In the genomic region with DNA sequence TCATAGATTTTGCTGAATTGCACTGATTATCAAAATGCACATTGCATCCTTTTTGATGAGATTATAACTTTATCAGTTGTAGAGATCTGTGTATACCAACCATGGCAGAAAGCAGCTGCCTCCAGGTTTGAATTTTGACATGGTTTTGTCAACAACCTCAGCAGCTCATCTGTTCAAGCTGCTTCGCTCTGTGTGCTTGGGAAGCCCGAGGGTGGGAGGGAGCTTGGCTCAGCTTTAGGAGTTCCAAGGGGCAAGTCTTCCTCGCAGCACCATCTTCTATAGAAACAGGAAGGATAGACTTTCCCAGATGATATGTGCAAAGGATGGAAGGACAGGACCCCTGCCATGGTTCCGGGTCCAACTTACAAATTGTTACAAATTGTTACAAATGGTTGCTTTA, we compare ENCODE assay signal across 23 mouse cellular contexts.
"Had no signal": no experiment of that assay in that cellular context is flagged by ENCODE, and none has a peak within 500 bp of the region (broad histone marks: within the 10 kb centered on the region; RNA-seq: fewer than 3 reads in every experiment).

No protein-coding gene starts in this region.

- H3K4me3 ChIP-seq: limb, embryonic 10.5 days; limb, embryonic 13.5 days; liver, embryonic 12.5 days; liver, embryonic 15.5 days; lung, embryonic 15.5 days; megakaryocyte, embryonic 14.5 days; midbrain, embryonic 10.5 days; midbrain, embryonic 13.5 days; myocyte; neural tube, embryonic 13.5 days; stomach, embryonic 15.5 days had no signal

- H3K9ac ChIP-seq: limb, embryonic 13.5 days; liver, embryonic 12.5 days; liver, embryonic 15.5 days; lung, embryonic 15.5 days; midbrain, embryonic 13.5 days; neural tube, embryonic 13.5 days; stomach, embryonic 15.5 days had no signal

- H3K4me2 ChIP-seq: limb, embryonic 13.5 days; liver, embryonic 12.5 days; liver, embryonic 15.5 days; lung, embryonic 15.5 days; midbrain, embryonic 13.5 days; neural tube, embryonic 13.5 days; stomach, embryonic 15.5 days had no signal

- H3K4me1 ChIP-seq: liver, embryonic 15.5 days; midbrain, embryonic 10.5 days; midbrain, embryonic 13.5 days had no signal

- ATAC-seq: liver, embryonic 12.5 days; midbrain, embryonic 13.5 days; midbrain, embryonic 16.5 days had no signal

- H3K36me3 ChIP-seq: limb, embryonic 10.5 days; limb, embryonic 13.5 days; liver, embryonic 12.5 days; liver, embryonic 15.5 days; lung, embryonic 15.5 days; midbrain, embryonic 10.5 days; midbrain, embryonic 13.5 days; neural tube, embryonic 13.5 days; stomach, embryonic 15.5 days had no signal

- H3K9me3 ChIP-seq: limb, embryonic 10.5 days; limb, embryonic 13.5 days; liver, embryonic 12.5 days; liver, embryonic 15.5 days; lung, embryonic 15.5 days; megakaryocyte, embryonic 14.5 days; midbrain, embryonic 10.5 days; midbrain, embryonic 13.5 days; neural tube, embryonic 13.5 days; stomach, embryonic 15.5 days had no signal

- H3K27me3 ChIP-seq: limb, embryonic 13.5 days; liver, embryonic 12.5 days; liver, embryonic 15.5 days; lung, embryonic 15.5 days; megakaryocyte, embryonic 14.5 days; midbrain, embryonic 13.5 days; neural tube, embryonic 13.5 days; stomach, embryonic 15.5 days had no signal

- DNase-seq: kidney, adult 2 months; kidney, postnatal 25 days; liver; lung, adult 18-20 months; lung, postnatal 10 days; lung, postnatal 36 days; retina, postnatal 1 day; right cerebral cortex, postnatal 25 days; spleen, adult 18-20 months; thymus, postnatal 25 days had no signal

- H3K27ac ChIP-seq: kidney, postnatal 0 days; limb, embryonic 10.5 days; limb, embryonic 13.5 days; liver, embryonic 12.5 days; liver, embryonic 15.5 days; lung, embryonic 15.5 days; midbrain, embryonic 10.5 days; midbrain, embryonic 13.5 days; neural tube, embryonic 13.5 days; stomach, embryonic 15.5 days had no signal
